Mouse (Mus musculus) liver, postnatal 0 days (tissue): ENCODE measurements around the gene Appbp2.

Experiments
- CTCF ChIP-seq: sonication (generic); IDR thresholded peaks from 2 replicates; pipeline ENCODE4 v1.5.1; 2016; ENCODE audit warnings: antibody characterized with exemption, low read depth
- EP300 ChIP-seq: IDR thresholded peaks from 2 replicates; pipeline ENCODE4 v1.6.1; 2016; ENCODE audit warnings: antibody characterized with exemption, low read depth, mild to moderate bottlenecking

- TF ChIP-seq CTCF (no peak), EP300 (no peak)
Observed at GRCm38 (mm10) chr11:85183284-85183779, 51.6 kb downstream of the Appbp2 start.
